Mouse (Mus musculus) lung, embryonic 14.5 days (tissue): ENCODE measurements around the gene Ppfibp1. TPM values are rescaled to one million over a fixed set of nuclear protein-coding genes. Genes with fewer than 3 reads are reported as not detected.

ENCODE experiments used
- ATAC-seq: fragments of 200-750 bp; cut with Nextera tagmentation; 2 replicates; pipeline ENCODE4 v1.8.0; 2017; ENCODE audit warnings: mild to moderate bottlenecking, moderate TSS enrichment, moderate library complexity; ENCODE audit not compliant: insufficient read depth
- DNase-seq: peaks from one replicate; pipeline ENCODE4 v3.0.0-alpha.2; 2015
- H3K27ac ChIP-seq: fragments of 300-500 bp; sonication (generic); 2 replicates; pipeline ENCODE4 v1.5.1; 2014; ENCODE audit warnings: low read depth, mild to moderate bottlenecking, moderate library complexity
- H3K27me3 ChIP-seq: fragments of 300-500 bp; sonication (generic); 2 replicates; pipeline ENCODE4 v1.6.1; 2014; ENCODE audit warnings: low read length, control low read depth; ENCODE audit not compliant: insufficient read depth
- H3K36me3 ChIP-seq: fragments of 300-500 bp; sonication (generic); 2 replicates; pipeline ENCODE4 v1.6.1; 2014; ENCODE audit warnings: control low read depth; ENCODE audit not compliant: insufficient read depth
- H3K4me1 ChIP-seq: fragments of 300-500 bp; sonication (generic); 2 replicates; pipeline ENCODE4 v1.6.1; 2014; ENCODE audit warnings: antibody characterized with exemption, control low read depth; ENCODE audit not compliant: insufficient read depth
- H3K4me2 ChIP-seq: fragments of 300-500 bp; sonication (generic); 2 replicates; pipeline ENCODE4 v1.6.1; 2014; ENCODE audit warnings: mild to moderate bottlenecking
- H3K4me3 ChIP-seq: fragments of 300-500 bp; sonication (generic); 2 replicates; pipeline ENCODE4 v1.5.1; 2014; ENCODE audit warnings: low read depth, low read length
- H3K9ac ChIP-seq: fragments of 300-500 bp; sonication (generic); 2 replicates; pipeline ENCODE4 v1.6.1; 2014
- H3K9me3 ChIP-seq: fragments of 300-500 bp; sonication (generic); 2 replicates; pipeline ENCODE4 v1.6.1; 2016; ENCODE audit warnings: low read depth, low read length, control low read depth
- CTCF ChIP-seq: IDR thresholded peaks from 2 replicates; pipeline ENCODE4 v1.5.1; 2016; ENCODE audit warnings: antibody characterized with exemption, low read depth
- WGBS: fragments of 180-500 bp; shearing (Covaris S2); extraction: QIAGEN DNeasy Blood & Tissue Kit; methylation state at CpG from one replicate; pipeline ENCODE4 v1.1.7; 2014; 5-methylcytosine and 5-hydroxymethylcytosine counted together
- polyA plus RNA-seq: library from polyadenylated mRNA; unstranded; fragments of >200 nt; fragmentation: Nextera tagmentation; extraction: Ambion mirVana; gene quantifications from 2 replicates; pipeline ENCODE4 v1.2.1, GENCODE M21; 2014

Gene Ppfibp1
- polyA plus RNA-seq, 1 experiment from 2014 or later: 52.5 TPM

DNA sequence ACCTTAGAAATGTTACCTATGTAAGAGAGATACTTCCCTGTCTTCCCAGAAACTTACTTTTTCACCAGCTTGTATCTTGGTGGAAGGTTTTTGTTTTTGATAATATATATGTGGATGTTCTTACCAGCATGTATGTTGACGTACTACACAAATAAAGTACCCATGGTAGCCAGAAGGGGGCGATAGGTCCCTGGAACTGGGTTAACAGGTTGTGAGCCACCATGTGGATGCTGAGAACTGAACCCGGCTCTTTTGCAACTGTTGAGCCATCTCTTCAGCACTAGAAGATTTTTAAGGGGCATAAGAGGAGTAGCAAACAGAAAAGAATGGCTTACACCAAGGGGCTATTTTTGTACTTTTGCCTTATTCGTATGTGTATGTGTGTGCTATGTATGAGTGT, 22.6 kb upstream of the Ppfibp1 start:
- Histone ChIP-seq H3K36me3 (no peaks in the 10 kb centered on the region), H3K4me2 (no peak overlapping the region)
- 85% methylated on average over 4 of the region's 4 CpGs for WGBS

DNA sequence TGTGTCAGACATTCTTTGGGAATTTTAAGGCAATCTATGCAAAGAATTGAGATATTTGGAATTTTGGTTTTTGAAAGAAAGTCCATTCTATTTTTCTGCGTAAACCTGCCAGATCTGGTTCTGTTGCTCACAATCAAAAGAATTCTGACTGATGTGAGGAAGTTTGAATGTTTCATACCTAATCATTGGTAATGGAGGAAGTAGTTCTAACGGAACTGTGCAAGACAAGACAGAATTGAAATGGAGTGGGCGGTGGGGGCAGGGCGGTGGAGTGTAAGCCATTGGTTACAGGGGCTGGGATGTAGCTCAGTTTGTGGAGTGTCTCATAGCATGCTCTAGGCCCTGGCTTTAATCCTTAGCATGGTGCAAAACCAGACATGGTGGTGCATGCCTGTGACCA, 16.3 kb upstream of the Ppfibp1 start:
- no peak overlapping the region for H3K4me3 ChIP-seq
- DNase-seq (no peak), ATAC-seq (no peak)
- no peak overlapping the region for H3K27ac ChIP-seq
- no peaks in the 10 kb centered on the region for H3K4me1 ChIP-seq
- TF ChIP-seq CTCF: no peak
- H3K27me3 ChIP-seq: no peaks in the 10 kb centered on the region
- H3K36me3 ChIP-seq: no peaks in the 10 kb centered on the region
- WGBS: 87% methylated on average over 4 of the region's 4 CpGs
- H3K4me2 ChIP-seq: no peak overlapping the region
- H3K9me3 ChIP-seq: no peaks in the 10 kb centered on the region; the same call in 1 of the 2 replicates
- H3K9ac ChIP-seq: no peak overlapping the region

More for the DNA sequence above, 22.6 kb upstream of the Ppfibp1 start:
- Histone ChIP-seq H3K4me1 (no peaks in the 10 kb centered on the region), H3K4me3 (no peak overlapping the region), H3K9ac (no peak overlapping the region), H3K9me3 (no peaks in the 10 kb centered on the region), H3K27ac (no peak overlapping the region), H3K27me3 (no peaks in the 10 kb centered on the region)
- ATAC-seq (no peak), DNase-seq (no peak)
- TF ChIP-seq CTCF: peak; percentile 48

DNA sequence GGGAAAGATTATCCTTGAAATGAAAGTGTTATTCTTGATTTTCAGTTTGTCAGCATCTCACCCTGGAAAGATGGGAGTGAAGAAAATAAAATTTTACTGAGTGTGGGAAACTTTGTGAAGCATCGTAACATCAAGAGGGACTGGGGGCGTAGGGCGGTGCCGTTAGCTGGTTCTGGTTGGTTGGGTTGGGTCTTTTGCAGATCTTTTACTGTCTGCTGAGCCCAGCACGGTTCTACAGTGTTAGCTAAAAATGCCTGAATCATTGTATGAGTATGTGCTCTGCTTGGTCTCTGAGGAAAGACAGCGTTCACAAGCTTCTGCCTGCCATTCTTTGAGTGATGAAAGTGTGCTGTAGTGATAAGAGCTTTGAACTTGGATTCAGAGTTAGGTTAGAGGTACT, 13.9 kb upstream of the Ppfibp1 start:
- Histone ChIP-seq H3K4me3 (no peak overlapping the region), H3K9ac (no peak overlapping the region), H3K27ac (no peak overlapping the region), H3K36me3 (no peaks in the 10 kb centered on the region), H3K4me1 (no peaks in the 10 kb centered on the region), H3K4me2 (no peak overlapping the region), H3K9me3 (no peaks in the 10 kb centered on the region; the same call in 1 of the 2 replicates), H3K27me3 (no peaks in the 10 kb centered on the region)
- WGBS: 74% methylated on average over 6 of the region's 6 CpGs
- ATAC-seq: no peak
- no peak for DNase-seq
- no peak for TF ChIP-seq CTCF

DNA sequence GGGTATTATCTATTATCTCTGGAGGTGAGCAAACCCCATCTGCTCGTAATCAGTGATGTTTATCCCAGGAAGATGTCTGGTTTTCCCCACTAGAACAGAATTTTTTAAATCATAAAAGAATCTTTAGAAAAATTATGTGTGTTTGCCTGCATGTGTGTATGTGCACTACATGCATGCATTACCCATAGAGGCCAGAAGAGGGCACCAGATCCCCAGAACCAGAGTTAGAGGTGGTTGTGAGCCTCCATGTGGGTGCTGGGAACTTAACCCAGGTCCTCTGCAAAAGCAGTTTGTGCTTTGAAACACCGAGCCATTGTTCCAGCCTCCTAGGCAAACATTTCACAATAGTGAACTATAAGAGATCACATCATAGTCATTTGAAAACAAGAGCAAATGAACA, 11.5 kb upstream of the Ppfibp1 start:
- Histone ChIP-seq H3K27me3 (no peaks in the 10 kb centered on the region), H3K9ac (no peak overlapping the region), H3K36me3 (no peaks in the 10 kb centered on the region), H3K9me3 (no peaks in the 10 kb centered on the region; the same call in 1 of the 2 replicates), H3K4me3 (no peak overlapping the region), H3K4me2 (no peak overlapping the region), H3K4me1 (no peaks in the 10 kb centered on the region), H3K27ac (no peak overlapping the region)
- TF ChIP-seq CTCF: peak; percentile 38
- no peak for DNase-seq
- WGBS: 90% methylated on average over 2 of the region's 2 CpGs
- no peak for ATAC-seq

DNA sequence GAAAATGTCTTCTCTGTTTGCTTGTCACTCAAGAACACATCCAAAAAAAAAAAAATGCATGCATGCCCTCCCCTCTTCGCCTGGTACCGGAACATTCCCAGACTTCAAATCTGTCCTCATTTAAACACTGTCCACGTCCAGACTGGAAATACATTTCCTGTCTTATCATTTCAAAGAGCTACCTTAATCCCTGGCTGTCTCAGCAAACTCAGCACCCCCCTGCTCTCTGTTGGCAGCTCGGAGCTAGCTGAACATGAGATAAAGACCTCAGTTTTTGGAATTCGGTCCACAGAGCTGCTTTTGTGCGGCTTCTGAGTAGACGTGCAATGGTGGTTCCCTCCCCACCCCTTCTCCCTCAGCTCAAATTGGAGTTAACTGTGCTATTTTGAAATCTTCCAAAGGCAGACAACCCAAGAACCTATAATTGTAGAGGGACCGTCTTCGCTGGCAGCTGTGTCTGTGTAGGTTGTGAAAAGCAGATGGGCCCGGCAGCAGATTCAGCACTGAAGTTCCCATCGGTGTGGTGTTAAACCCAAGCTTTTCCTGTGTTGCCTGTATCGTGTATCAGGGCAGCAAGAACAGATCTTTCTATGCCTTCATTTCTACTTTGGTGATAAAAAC, 10.8 kb upstream of the Ppfibp1 start:
- ATAC-seq (no peak), DNase-seq (no peak)
- Histone ChIP-seq H3K9me3 (no peaks in the 10 kb centered on the region; the same call in 1 of the 2 replicates), H3K36me3 (no peaks in the 10 kb centered on the region), H3K27ac (no peak overlapping the region), H3K4me2 (no peak overlapping the region), H3K4me3 (no peak overlapping the region), H3K9ac (no peak overlapping the region), H3K4me1 (no peaks in the 10 kb centered on the region), H3K27me3 (no peaks in the 10 kb centered on the region)
- TF ChIP-seq CTCF: no peak
- WGBS: 80% methylated on average over 12 of the region's 12 CpGs

DNA sequence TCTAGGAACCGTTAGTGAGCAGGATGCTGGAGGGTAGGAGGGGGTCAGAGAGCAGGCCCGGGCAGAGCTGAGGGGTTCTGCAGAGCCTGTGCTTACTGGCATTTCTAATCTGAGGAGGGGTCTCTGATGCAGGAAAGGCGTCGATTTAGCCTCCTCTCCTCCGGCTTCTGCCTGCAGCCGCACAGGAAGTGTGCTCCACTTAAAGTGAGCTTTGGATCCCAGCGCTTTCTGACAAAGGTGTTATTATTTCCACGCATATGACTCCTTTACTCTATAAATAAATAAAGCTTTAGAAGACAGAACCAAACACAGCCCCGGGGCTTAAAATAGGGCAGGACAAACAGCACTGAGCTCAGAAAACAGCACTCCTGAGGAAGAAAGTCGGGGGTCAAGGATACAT, 9.4 kb upstream of the Ppfibp1 start:
- 29% methylated on average over 10 of the region's 10 CpGs for WGBS
- DNase-seq: no peak
- Histone ChIP-seq H3K9me3 (no peaks in the 10 kb centered on the region; the same call in 1 of the 2 replicates), H3K27ac (no peak overlapping the region), H3K4me2 (no peak overlapping the region), H3K27me3 (no peaks in the 10 kb centered on the region), H3K36me3 (no peaks in the 10 kb centered on the region), H3K4me3 (no peak overlapping the region), H3K9ac (no peak overlapping the region), H3K4me1 (no peaks in the 10 kb centered on the region)
- no peak for TF ChIP-seq CTCF
- ATAC-seq: no peak

- no peak overlapping the region for H3K9ac ChIP-seq
- no peaks in the 10 kb centered on the region for H3K27me3 ChIP-seq
- no peak overlapping the region for H3K4me3 ChIP-seq
- H3K9me3 ChIP-seq: no peaks in the 10 kb centered on the region; the same call in 1 of the 2 replicates
- no peak overlapping the region for H3K4me2 ChIP-seq
- ATAC-seq (no peak), DNase-seq (no peak)
- TF ChIP-seq CTCF: no peak
- H3K4me1 ChIP-seq: peaks cover 3% of the 10 kb centered on the region; the same call in 1 of the 2 replicates
- WGBS: 88% methylated on average over 9 of the region's 9 CpGs
- H3K27ac ChIP-seq: no peak overlapping the region
- no peaks in the 10 kb centered on the region for H3K36me3 ChIP-seq
These were observed 8.4 kb upstream of the Ppfibp1 start for GRCm38 (mm10) chr6:146879856-146880255.
